Mouse (Mus musculus) C2C12 (cell line): ENCODE measurements around the gene Hspa4.

Experiments
- CEBPB ChIP-seq: IDR thresholded peaks from one replicate; pipeline ENCODE4 v1.6.1; 2011; ENCODE audit warnings: low read depth, mild to moderate bottlenecking, control low read depth, moderate library complexity
- CTCF ChIP-seq: IDR thresholded peaks from one replicate; pipeline ENCODE4 v1.5.1; 2011; ENCODE audit not compliant: control insufficient read depth, insufficient read depth, insufficient read length
- FOSL1 ChIP-seq: IDR thresholded peaks from one replicate; pipeline ENCODE4 v1.8.0; 2011; ENCODE audit warnings: mild to moderate bottlenecking, low read length; ENCODE audit not compliant: poor library complexity, insufficient read depth, severe bottlenecking
- MAX ChIP-seq: IDR thresholded peaks from one replicate; pipeline ENCODE4 v1.6.1; 2011; ENCODE audit warnings: mild to moderate bottlenecking, control low read depth
- MYOD1 ChIP-seq: IDR thresholded peaks from one replicate; pipeline ENCODE4 v1.6.1; 2011; ENCODE audit warnings: low read depth; ENCODE audit not compliant: control insufficient read depth, insufficient read length

- TF ChIP-seq CTCF (no peak), FOSL1 (no peak), CEBPB (no peak), MAX (no peak), MYOD1 (no peak)
These were observed 16.7 kb upstream of the Hspa4 start for GRCm38 (mm10) chr11:53316996-53317395.
